Mouse (Mus musculus) midbrain, embryonic 10.5 days (tissue): ENCODE measurements at regions not wholly inside any gene's neighbourhood (a gene's known extent, or its start where the extent isn't known, plus 50 kb on each side); places are given as distances from the start of the nearest gene placed in this dataset.

Experiments used
- DNase-seq: peaks from one replicate; pipeline ENCODE4 v3.0.0-alpha.2; 2017; ENCODE audit warnings: low spot score
- H3K27ac ChIP-seq: fragments of 300-500 bp; sonication (generic); replicated peaks from 2 replicates; pipeline ENCODE4 v1.5.1; 2016; ENCODE audit warnings: mild to moderate bottlenecking
- H3K27me3 ChIP-seq: fragments of 300-500 bp; sonication (generic); 2 replicates; pipeline ENCODE4 v1.6.1; 2016; ENCODE audit warnings: low read depth, mild to moderate bottlenecking; ENCODE audit not compliant: poor library complexity, severe bottlenecking
- H3K36me3 ChIP-seq: fragments of 300-500 bp; sonication (generic); 2 replicates; pipeline ENCODE4 v1.6.1; 2016; ENCODE audit warnings: mild to moderate bottlenecking, moderate library complexity
- H3K4me1 ChIP-seq: fragments of 300-500 bp; sonication (generic); 2 replicates; pipeline ENCODE4 v1.6.1; 2016
- H3K4me3 ChIP-seq: fragments of 300-500 bp; sonication (generic); 2 replicates; pipeline ENCODE4 v1.5.1; 2016; ENCODE audit warnings: mild to moderate bottlenecking, moderate library complexity
- H3K9me3 ChIP-seq: fragments of 300-500 bp; sonication (generic); replicated peaks from 2 replicates; pipeline ENCODE4 v1.6.1; 2016; ENCODE audit warnings: mild to moderate bottlenecking
- WGBS: fragments of 180-500 bp; shearing (Covaris S2); methylation state at CpG from one replicate; pipeline ENCODE4 v1.1.7; 2016; 5-methylcytosine and 5-hydroxymethylcytosine counted together

DNA sequence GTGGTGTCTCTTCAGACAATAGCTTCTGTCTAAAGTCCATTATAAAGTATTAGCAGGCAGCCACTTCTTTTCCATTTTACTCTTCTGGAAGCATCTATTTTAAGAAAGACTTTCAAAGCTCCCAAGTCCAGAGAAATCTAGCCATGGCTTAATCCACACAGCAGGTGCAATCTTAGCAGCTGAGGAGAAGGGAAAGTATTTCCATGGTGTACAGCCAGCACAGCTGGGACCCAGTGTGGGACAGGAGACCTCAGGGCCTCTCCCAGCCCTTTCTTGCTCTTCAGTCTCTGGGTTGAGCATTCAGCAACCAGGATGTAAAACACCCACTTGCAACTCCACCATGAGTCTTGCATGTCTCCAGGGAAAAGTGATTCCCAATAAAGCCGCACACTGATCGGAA lies 202.8 kb downstream of the Gadd45g start:
- H3K36me3 ChIP-seq = no peaks in the 10 kb centered on the region
- no peak overlapping the region for H3K27ac ChIP-seq
- peaks cover 31% of the 10 kb centered on the region for H3K4me1 ChIP-seq
- no peak for DNase-seq
- WGBS = 99% methylated on average over 2 of the region's 2 CpGs
- H3K27me3 ChIP-seq = no peaks in the 10 kb centered on the region
- no peak overlapping the region for H3K4me3 ChIP-seq
- peaks cover 7% of the 10 kb centered on the region; the same call in 1 of the 2 replicates for H3K9me3 ChIP-seq

DNA sequence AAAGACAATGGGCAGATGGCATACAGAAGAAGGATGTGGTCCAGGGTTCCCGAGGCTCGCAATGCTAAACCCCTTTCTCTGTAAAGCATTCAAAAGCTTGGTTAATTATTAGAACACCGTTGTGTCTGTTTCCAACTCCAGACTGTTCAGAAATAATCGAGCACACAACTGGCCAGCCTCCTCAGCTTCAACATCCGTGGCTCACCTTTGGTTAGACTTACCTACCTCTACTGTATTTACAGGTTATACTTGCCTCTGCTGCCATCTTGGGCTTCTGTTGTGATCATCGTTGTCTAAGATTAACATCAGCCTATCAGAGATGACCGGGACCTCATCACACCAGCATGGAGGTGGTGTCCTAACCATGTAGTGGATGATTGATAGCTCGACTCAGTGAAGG lies 209.3 kb downstream of the Gadd45g start:
- Histone ChIP-seq H3K4me3 (no peak overlapping the region), H3K4me1 (peaks cover 5% of the 10 kb centered on the region; the same call in 1 of the 2 replicates), H3K27ac (no peak overlapping the region), H3K27me3 (no peaks in the 10 kb centered on the region), H3K9me3 (no peaks in the 10 kb centered on the region), H3K36me3 (no peaks in the 10 kb centered on the region)
- DNase-seq = no peak
- 91% methylated on average over 8 of the region's 8 CpGs for WGBS

GRCm38 (mm10) chr13:52057456-52057855 lies 211.0 kb downstream of the Gadd45g start:
- Histone ChIP-seq H3K4me3 (no peak overlapping the region), H3K27ac (no peak overlapping the region), H3K4me1 (peaks cover 5% of the 10 kb centered on the region; the same call in 1 of the 2 replicates), H3K9me3 (no peaks in the 10 kb centered on the region), H3K36me3 (no peaks in the 10 kb centered on the region), H3K27me3 (no peaks in the 10 kb centered on the region)
- DNase-seq = no peak
- WGBS = 91% methylated on average over 10 of the region's 10 CpGs

DNA sequence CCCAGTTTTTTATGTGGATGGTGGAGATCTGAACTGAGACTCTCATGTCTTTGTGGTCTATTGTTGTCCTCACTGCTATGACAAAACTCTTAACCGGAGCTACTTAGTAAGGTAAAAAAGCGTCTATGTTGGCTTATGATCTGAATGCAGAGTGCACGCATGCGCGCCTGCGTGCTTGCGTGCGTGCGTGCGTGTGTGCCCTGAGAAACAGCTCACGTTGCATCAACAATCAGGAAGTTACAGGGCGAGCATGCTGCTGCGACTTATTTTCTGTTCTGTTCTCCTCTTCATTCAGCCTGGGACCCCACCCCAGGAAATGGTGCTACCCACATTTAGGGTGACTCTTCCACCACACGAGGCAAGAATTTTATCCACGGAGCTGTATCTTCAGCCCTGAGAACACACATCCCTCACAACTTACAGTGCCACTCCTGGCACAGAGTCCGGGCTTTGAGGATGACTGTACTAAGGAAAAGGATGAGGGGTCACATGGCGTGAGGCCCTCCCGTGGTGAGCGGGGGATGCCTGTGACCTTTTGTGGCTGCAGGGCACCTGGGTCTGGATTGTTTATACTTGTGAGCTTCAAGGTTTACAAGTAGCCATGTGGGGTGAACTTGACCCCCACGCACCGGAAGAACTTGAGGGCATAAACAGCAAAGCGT lies 213.4 kb downstream of the Gadd45g start:
- no peaks in the 10 kb centered on the region for H3K9me3 ChIP-seq
- DNase-seq = peak; percentile 25
- H3K27ac ChIP-seq = no peak overlapping the region; the same call in 1 of the 2 replicates
- H3K4me1 ChIP-seq = peaks cover 5% of the 10 kb centered on the region; the same call in 1 of the 2 replicates
- no peaks in the 10 kb centered on the region for H3K36me3 ChIP-seq
- H3K4me3 ChIP-seq = no peak overlapping the region
- no peaks in the 10 kb centered on the region for H3K27me3 ChIP-seq
- 86% methylated on average over 22 of the region's 22 CpGs for WGBS

- Histone ChIP-seq H3K27ac (no peak overlapping the region), H3K27me3 (no peaks in the 10 kb centered on the region), H3K4me3 (no peak overlapping the region), H3K9me3 (no peaks in the 10 kb centered on the region), H3K36me3 (no peaks in the 10 kb centered on the region), H3K4me1 (peaks cover 5% of the 10 kb centered on the region; the same call in 1 of the 2 replicates)
- 79% methylated on average over 10 of the region's 10 CpGs for WGBS
- no peak for DNase-seq
Observed at GRCm38 (mm10) chr13:52060418-52060870, 214.0 kb downstream of the Gadd45g start.

- Histone ChIP-seq H3K4me1 (peaks cover 5% of the 10 kb centered on the region; the same call in 1 of the 2 replicates), H3K27me3 (no peaks in the 10 kb centered on the region), H3K9me3 (no peaks in the 10 kb centered on the region), H3K4me3 (no peak overlapping the region), H3K36me3 (no peaks in the 10 kb centered on the region), H3K27ac (no peak overlapping the region)
- no peak for DNase-seq
Observed at GRCm38 (mm10) chr13:52061454-52061853, 215.0 kb downstream of the Gadd45g start.

DNA sequence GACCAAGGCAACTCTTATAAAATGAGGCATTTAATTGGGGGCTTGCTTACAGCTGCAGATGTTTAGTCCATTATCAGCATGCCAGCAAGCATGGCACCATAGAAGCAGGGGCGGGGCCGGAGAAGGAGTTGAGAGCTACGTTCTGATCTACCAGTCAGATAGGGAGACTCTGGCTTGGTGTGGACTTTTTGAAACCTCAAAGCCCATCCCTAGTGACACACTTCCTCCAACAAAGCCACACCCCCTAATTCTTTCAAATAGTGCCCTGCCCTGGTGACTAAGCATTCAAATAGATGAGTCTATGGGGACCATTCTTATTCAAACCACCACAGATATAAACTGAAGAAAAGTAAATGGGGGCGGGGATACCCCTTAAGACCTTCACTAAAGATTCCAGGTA lies 215.4 kb downstream of the Gadd45g start:
- Histone ChIP-seq H3K27ac (no peak overlapping the region), H3K27me3 (no peaks in the 10 kb centered on the region), H3K4me3 (no peak overlapping the region), H3K9me3 (no peaks in the 10 kb centered on the region), H3K36me3 (no peaks in the 10 kb centered on the region), H3K4me1 (peaks cover 5% of the 10 kb centered on the region; the same call in 1 of the 2 replicates)
- no peak for DNase-seq
- 85% methylated on average over 4 of the region's 4 CpGs for WGBS

GRCm38 (mm10) chr13:52062576-52062975 lies 216.1 kb downstream of the Gadd45g start:
- Histone ChIP-seq H3K27ac (no peak overlapping the region), H3K4me1 (peaks cover 5% of the 10 kb centered on the region; the same call in 1 of the 2 replicates), H3K9me3 (no peaks in the 10 kb centered on the region), H3K4me3 (no peak overlapping the region), H3K36me3 (no peaks in the 10 kb centered on the region), H3K27me3 (no peaks in the 10 kb centered on the region)
- DNase-seq = no peak
- WGBS = 93% methylated on average over 1 of the region's 1 CpGs

- no peaks in the 10 kb centered on the region for H3K9me3 ChIP-seq
- peaks cover 11% of the 10 kb centered on the region for H3K4me1 ChIP-seq
- no peak for DNase-seq
- H3K27ac ChIP-seq = no peak overlapping the region
- no peak overlapping the region for H3K4me3 ChIP-seq
- 90% methylated on average over 5 of the region's 5 CpGs for WGBS
- H3K27me3 ChIP-seq = no peaks in the 10 kb centered on the region
- no peaks in the 10 kb centered on the region for H3K36me3 ChIP-seq
Observed at GRCm38 (mm10) chr13:52065274-52065673, 218.8 kb downstream of the Gadd45g start.

DNA sequence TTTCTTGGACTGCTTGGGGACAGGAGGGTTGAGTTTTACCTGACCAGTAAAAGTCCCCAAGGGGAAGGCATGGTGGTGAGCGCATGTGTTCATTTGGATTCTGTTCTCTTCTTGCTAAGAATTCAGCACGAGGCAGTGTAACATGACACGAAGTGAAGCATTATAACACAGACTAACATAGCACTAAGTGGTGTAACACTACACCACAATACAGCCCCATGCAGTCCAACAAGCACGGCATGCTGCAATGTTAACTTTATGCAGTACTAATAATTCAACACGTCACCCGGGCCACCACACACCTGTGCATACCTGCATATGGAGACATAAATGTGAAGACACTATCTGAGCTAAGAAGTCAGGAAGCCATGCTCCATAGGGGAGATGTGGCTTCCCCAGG lies 219.2 kb downstream of the Gadd45g start:
- Histone ChIP-seq H3K4me3 (no peak overlapping the region), H3K27ac (no peak overlapping the region), H3K9me3 (no peaks in the 10 kb centered on the region), H3K4me1 (peaks cover 11% of the 10 kb centered on the region), H3K27me3 (no peaks in the 10 kb centered on the region), H3K36me3 (no peaks in the 10 kb centered on the region)
- DNase-seq = no peak
- 85% methylated on average over 6 of the region's 6 CpGs for WGBS

- Histone ChIP-seq H3K27ac (no peak overlapping the region), H3K4me1 (peaks cover 11% of the 10 kb centered on the region), H3K36me3 (no peaks in the 10 kb centered on the region), H3K4me3 (no peak overlapping the region), H3K27me3 (no peaks in the 10 kb centered on the region), H3K9me3 (no peaks in the 10 kb centered on the region)
- DNase-seq = no peak
- WGBS = 83% methylated on average over 4 of the region's 4 CpGs
Observed at GRCm38 (mm10) chr13:52067048-52067447, 220.6 kb downstream of the Gadd45g start.

DNA sequence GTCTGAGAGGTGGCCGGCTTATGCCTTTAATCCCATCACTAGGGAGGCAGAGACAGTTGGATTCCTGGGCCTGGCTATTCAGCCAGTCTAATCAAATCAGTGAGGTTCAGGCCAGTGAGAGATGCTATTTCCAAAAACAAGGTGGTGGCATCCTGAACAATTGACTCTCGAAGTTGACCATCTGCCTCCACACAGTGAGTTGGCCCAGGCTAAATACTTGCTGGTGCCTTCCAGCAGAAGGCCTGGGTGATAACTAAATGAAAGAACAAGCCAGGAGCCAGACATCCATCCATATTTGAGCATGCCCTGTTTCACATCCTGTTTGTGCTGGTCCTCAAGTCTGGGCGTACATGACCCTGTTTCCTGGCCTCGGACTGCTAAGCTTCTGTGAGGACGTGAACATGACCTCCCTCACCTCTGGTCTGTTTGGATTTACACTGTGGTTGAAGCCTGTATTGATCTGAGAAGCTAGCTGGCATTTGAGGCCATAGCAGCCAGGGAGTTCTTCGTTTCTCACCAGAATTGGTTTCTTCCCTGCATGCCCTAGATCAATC lies 222.5 kb downstream of the Gadd45g start:
- H3K9me3 ChIP-seq = no peaks in the 10 kb centered on the region
- no peak overlapping the region for H3K27ac ChIP-seq
- H3K4me3 ChIP-seq = no peak overlapping the region
- H3K36me3 ChIP-seq = no peaks in the 10 kb centered on the region
- H3K27me3 ChIP-seq = no peaks in the 10 kb centered on the region
- DNase-seq = no peak
- 73% methylated on average over 6 of the region's 6 CpGs for WGBS
- H3K4me1 ChIP-seq = peaks cover 11% of the 10 kb centered on the region

DNA sequence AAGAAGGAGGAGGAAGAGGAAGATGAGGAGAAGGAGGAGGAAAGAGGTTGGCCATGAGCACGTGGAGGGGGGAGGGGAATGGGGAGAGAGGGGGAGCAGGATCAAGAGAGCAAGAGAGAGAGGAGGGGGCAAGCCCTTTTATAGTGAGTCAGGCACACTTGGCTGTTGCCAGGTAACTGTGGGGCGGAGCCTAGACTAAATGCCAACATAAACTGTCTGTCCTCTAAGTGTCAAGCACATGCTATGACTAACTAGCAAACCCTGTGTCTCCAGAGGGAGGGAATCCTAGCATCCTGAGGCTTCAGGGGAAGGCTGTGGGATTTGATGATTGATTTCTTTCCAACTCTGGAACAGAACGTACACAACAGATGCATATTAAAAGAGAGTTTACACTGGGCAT lies 223.2 kb downstream of the Gadd45g start:
- H3K27ac ChIP-seq = no peak overlapping the region
- H3K36me3 ChIP-seq = no peaks in the 10 kb centered on the region
- no peaks in the 10 kb centered on the region for H3K9me3 ChIP-seq
- no peak overlapping the region for H3K4me3 ChIP-seq
- H3K27me3 ChIP-seq = no peaks in the 10 kb centered on the region
- WGBS = 80% methylated on average over 3 of the region's 3 CpGs
- DNase-seq = no peak
- peaks cover 11% of the 10 kb centered on the region for H3K4me1 ChIP-seq
